Mouse (Mus musculus) stomach, embryonic 15.5 days (tissue): ENCODE measurements around the gene Pdzk1ip1. TPM values are rescaled to one million over a fixed set of nuclear protein-coding genes. Genes with fewer than 3 reads are reported as not detected.

Experiments used
- ATAC-seq: fragments of 200-750 bp; cut with Nextera tagmentation; 2 replicates; pipeline ENCODE4 v1.8.0; 2017; ENCODE audit warnings: low read depth, moderate number of reproducible peaks, moderate TSS enrichment; ENCODE audit not compliant: insufficient read depth, low FRiP score
- H3K27ac ChIP-seq: fragments of 300-500 bp; sonication (generic); 2 replicates; pipeline ENCODE4 v1.5.1; 2015; ENCODE audit warnings: mild to moderate bottlenecking, inconsistent platforms
- H3K27me3 ChIP-seq: fragments of 300-500 bp; sonication (generic); replicated peaks from 2 replicates; pipeline ENCODE4 v1.6.1; 2015; ENCODE audit warnings: inconsistent platforms
- H3K36me3 ChIP-seq: fragments of 300-500 bp; sonication (generic); 2 replicates; pipeline ENCODE4 v1.6.1; 2015; ENCODE audit warnings: inconsistent platforms
- H3K4me1 ChIP-seq: fragments of 300-500 bp; sonication (generic); 2 replicates; pipeline ENCODE4 v1.6.1; 2015; ENCODE audit warnings: inconsistent platforms
- H3K4me2 ChIP-seq: fragments of 300-500 bp; sonication (generic); 2 replicates; pipeline ENCODE4 v1.6.1; 2015; ENCODE audit warnings: mild to moderate bottlenecking, inconsistent platforms
- H3K4me3 ChIP-seq: fragments of 300-500 bp; sonication (generic); replicated peaks from 2 replicates; pipeline ENCODE4 v1.5.1; 2015; ENCODE audit warnings: inconsistent platforms
- H3K9ac ChIP-seq: fragments of 300-500 bp; sonication (generic); 2 replicates; pipeline ENCODE4 v1.6.1; 2015; ENCODE audit warnings: inconsistent platforms
- H3K9me3 ChIP-seq: fragments of 300-500 bp; sonication (generic); 2 replicates; pipeline ENCODE4 v1.6.1; 2016; ENCODE audit warnings: inconsistent platforms
- WGBS: fragments of 180-500 bp; shearing (Covaris S2); methylation state at CpG from one replicate; pipeline ENCODE4 v1.1.7; 2015; 5-methylcytosine and 5-hydroxymethylcytosine counted together
- polyA plus RNA-seq: library from polyadenylated mRNA; unstranded; fragments of >200 nt; fragmentation: Nextera tagmentation; extraction: Ambion mirVana; gene quantifications from 2 replicates; pipeline ENCODE4 v1.2.1, GENCODE M21; 2015

The Pdzk1ip1 gene
- polyA plus RNA-seq, 1 experiment from 2014 or later = 96.6 TPM

DNA sequence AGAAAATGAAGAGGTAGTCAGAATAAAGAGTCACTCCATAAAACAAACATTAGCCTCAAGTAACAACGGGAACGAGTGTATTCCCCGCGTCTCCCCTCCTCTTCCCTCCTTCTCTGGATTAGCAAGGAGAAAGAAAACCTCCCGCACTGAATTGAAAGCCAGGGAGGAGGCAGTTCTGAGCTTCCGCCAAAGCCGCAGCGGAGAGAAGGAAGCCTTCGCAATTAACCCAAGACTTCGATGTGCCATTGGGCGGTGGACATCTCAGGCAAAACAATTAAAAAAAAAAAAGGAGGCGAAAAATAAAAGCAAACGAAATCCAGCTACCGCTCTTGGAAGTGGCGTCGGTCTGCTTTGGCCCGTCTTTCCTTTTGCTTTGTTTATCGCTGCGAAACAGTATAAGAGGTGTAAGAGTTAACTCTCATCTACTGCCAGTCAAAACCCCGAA lies 30.2 kb upstream of the Pdzk1ip1 start:
- Histone ChIP-seq H3K9ac (no peak overlapping the region), H3K27me3 (peaks cover 75% of the 10 kb centered on the region), H3K4me1 (peaks cover 23% of the 10 kb centered on the region), H3K36me3 (no peaks in the 10 kb centered on the region), H3K9me3 (no peaks in the 10 kb centered on the region), H3K27ac (0 out of 2 replicates have a peak overlapping the region, but pooled peaks have one; percentile 38), H3K4me2 (no peak overlapping the region; the same call in 1 of the 2 replicates), H3K4me3 (peak overlapping the region; percentile 39)
- ATAC-seq = no peak
- 2% methylated on average over 20 of the region's 20 CpGs for WGBS

DNA sequence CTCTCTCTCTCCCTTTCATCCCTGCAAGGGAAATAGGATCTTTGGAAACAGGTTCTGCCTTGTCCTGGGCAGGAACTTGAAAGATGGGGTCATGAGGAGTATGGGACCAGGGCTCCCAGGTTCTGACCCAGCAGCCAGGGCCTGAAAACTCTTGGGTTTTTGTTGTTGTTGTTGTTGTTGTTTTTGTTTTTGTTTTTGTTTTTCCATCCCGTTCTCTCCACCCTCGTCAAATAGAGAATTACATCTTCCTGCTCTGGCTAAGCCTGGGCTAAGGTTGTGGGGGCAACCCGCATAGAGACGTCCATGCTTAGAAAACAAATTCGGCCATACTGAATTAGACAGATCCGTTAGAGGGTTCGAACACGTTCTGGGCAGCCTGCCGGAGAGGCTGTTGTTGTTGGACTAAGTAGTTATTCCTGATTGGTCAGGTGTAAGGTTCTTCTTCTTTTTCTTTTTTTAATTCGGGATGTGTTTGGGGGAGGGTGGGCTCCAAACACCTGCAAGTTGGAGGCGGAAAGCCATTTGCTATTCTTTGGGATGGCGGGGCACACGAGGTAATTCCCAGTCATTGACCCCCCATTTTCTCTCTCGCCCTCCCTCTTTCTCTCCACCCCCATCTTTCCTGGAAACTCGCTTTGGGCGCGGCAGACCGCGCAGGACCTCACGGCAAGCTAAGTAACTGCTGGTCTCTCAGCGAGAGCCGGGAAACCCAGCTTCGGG lies 29.5 kb upstream of the Pdzk1ip1 start:
- H3K4me3 ChIP-seq = peak overlapping the region; percentile 39
- no peaks in the 10 kb centered on the region for H3K36me3 ChIP-seq
- peaks cover 78% of the 10 kb centered on the region for H3K27me3 ChIP-seq
- ATAC-seq = no peak
- no peak overlapping the region; the same call in 1 of the 2 replicates for H3K4me2 ChIP-seq
- whole genome bisulfite sequencing = 2% methylated on average over 23 of the region's 23 CpGs
- H3K27ac ChIP-seq = no peak overlapping the region; the same call in 1 of the 2 replicates
- peaks cover 30% of the 10 kb centered on the region for H3K4me1 ChIP-seq
- no peak overlapping the region for H3K9ac ChIP-seq
- H3K9me3 ChIP-seq = no peaks in the 10 kb centered on the region

DNA sequence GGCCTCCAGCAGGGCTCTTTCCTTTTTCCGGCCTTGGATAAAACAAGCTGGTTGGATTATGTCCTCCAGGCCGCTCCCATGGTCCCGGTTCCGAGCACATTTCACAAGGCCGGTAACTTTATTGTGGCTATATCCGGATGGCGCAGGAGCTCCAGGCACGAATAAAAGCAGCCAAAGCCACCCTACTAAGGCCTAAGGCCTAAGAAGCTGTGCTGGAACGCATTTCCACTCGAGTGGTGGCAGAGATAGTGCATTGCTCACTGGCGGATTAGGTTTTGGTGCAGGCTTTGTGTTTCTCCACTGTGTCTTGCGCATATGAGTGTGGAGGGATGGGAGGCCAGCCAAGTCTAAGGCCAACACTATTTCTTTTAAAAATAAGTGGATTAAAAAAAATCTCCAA lies 28.6 kb upstream of the Pdzk1ip1 start:
- no peaks in the 10 kb centered on the region for H3K36me3 ChIP-seq
- ATAC-seq = no peak
- H3K9ac ChIP-seq = no peak overlapping the region
- no peak overlapping the region for H3K4me2 ChIP-seq
- 23% methylated on average over 12 of the region's 12 CpGs for WGBS
- peaks cover 30% of the 10 kb centered on the region for H3K4me1 ChIP-seq
- no peaks in the 10 kb centered on the region for H3K9me3 ChIP-seq
- H3K27ac ChIP-seq = no peak overlapping the region
- peak overlapping the region; percentile 21 for H3K4me3 ChIP-seq
- peaks cover 78% of the 10 kb centered on the region for H3K27me3 ChIP-seq

DNA sequence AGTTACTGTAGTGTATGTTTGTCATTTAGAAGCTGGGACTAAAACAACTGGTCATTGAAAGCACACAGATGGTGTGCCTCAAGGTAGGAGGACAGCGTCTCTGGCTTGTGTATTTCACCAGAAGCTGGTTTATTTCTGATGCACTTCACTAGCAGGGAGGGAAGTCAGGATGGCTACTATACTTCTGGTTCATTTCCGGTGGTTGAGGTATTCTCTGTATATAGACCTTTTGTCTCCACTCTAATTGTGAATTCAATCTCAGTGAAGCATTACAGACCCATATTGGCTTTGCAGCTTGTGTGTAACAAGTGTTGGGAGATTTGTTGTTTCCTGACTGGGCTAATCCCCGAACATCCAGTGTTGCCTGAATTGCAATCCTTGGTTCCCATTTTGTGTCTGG lies 27.8 kb upstream of the Pdzk1ip1 start:
- Histone ChIP-seq H3K27ac (no peak overlapping the region), H3K4me2 (no peak overlapping the region; the same call in 1 of the 2 replicates), H3K36me3 (no peaks in the 10 kb centered on the region), H3K9ac (no peak overlapping the region), H3K9me3 (no peaks in the 10 kb centered on the region), H3K4me1 (peaks cover 30% of the 10 kb centered on the region), H3K27me3 (peaks cover 78% of the 10 kb centered on the region), H3K4me3 (peak overlapping the region; percentile 21; the same call in 1 of the 2 replicates)
- ATAC-seq = no peak
- 21% methylated on average over 3 of the region's 3 CpGs for WGBS

DNA sequence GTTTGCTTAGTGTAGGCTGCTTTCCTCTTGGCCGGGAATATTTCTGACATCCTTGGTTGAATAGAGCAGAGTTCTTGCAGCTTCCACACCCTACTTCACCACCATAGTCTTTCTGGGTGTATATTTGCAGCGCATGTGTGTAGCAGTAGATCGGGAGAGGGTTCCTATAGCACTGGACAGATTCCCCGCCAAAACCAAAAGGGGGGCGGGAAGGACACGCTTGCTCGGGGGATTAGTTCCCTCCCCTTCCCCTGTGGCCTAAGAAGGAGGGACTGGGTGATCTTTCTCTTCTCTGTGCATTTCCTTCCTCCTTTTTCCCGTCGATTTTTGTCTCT lies 26.0 kb upstream of the Pdzk1ip1 start:
- peaks cover 77% of the 10 kb centered on the region for H3K27me3 ChIP-seq
- H3K4me3 ChIP-seq = peak overlapping the region; percentile 43
- peak overlapping the region; percentile 6; the same call in 1 of the 2 replicates for H3K9ac ChIP-seq
- peak overlapping the region; percentile 93 for H3K4me2 ChIP-seq
- H3K4me1 ChIP-seq = peaks cover 20% of the 10 kb centered on the region; the same call in 1 of the 2 replicates
- H3K27ac ChIP-seq = no peak overlapping the region
- no peaks in the 10 kb centered on the region for H3K9me3 ChIP-seq
- H3K36me3 ChIP-seq = no peaks in the 10 kb centered on the region
- 3% methylated on average over 9 of the region's 9 CpGs for WGBS
- ATAC-seq = no peak

DNA sequence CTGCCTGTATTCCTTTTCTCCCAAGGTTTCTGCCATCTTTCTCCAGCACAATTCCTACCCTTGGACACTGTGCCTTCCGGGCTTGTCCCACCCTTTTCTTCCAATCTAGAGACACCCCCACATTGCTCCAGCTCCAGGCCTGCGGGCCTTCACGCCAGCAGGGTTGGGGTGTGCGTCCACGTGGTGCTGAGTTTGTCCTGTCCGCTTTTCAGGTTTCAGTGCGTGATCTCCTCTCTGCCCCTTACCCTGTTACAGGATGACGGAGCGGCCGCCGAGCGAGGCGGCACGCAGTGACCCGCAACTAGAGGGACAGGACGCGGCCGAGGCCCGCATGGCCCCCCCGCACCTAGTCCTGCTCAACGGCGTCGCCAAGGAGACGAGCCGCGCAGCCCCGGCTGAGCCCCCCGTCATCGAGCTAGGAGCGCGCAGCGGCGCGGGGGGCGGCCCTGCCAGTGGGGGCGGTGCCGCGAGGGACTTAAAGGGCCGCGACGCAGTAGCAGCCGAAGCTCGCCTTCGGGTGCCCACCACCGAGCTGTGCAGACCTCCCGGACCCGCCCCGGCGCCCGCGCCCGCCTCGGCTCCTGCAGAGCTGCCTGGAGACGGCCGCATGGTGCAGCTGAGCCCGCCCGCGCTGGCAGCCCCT lies 25.5 kb upstream of the Pdzk1ip1 start:
- ATAC-seq = peak; percentile 77
- Histone ChIP-seq H3K4me1 (peaks cover 17% of the 10 kb centered on the region; the same call in 1 of the 2 replicates), H3K27me3 (peaks cover 78% of the 10 kb centered on the region), H3K9me3 (no peaks in the 10 kb centered on the region), H3K4me2 (peak overlapping the region; percentile 93), H3K9ac (peak overlapping the region; percentile 6; the same call in 1 of the 2 replicates), H3K27ac (no peak overlapping the region), H3K36me3 (no peaks in the 10 kb centered on the region), H3K4me3 (peak overlapping the region; percentile 43)
- under 1% methylated on average over 57 of the region's 58 CpGs for WGBS

DNA sequence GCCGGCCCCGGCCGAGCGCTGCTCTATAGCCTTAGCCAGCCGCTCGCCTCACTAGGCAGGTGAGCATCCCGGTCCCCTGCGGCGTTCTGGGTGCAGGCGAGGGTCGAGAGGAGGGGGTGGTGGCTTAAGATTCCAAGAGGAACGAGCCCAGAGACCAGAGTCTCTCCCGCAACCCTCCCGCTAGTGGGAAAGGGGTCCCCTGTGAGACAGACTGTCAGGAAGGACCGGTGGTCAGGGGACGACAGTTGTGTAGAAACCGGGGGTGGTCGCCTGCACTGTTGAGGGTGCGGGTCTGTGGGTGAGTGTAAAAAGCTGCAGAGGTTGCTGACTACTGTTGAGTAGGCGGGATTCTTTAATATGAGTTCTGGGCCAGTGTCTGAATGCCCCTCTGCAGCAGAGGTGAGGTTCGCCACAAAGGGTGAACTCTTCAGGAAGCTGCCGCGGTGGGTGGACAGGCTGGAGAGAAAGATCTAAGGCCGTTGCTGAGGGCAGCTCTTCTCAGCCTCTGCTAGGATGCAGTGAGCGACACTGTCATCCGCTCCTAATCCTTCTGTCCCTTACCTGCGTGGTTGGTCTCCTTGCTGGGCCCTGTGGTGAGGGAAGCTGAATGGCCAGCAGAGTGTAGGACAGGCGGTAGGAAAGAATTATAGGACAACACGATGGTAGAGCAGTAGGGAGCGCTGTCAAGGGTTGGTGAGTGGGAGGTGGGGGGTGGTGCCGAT lies 24.8 kb upstream of the Pdzk1ip1 start:
- H3K9me3 ChIP-seq = no peaks in the 10 kb centered on the region
- H3K27ac ChIP-seq = no peak overlapping the region
- H3K4me1 ChIP-seq = peaks cover 17% of the 10 kb centered on the region; the same call in 1 of the 2 replicates
- H3K4me2 ChIP-seq = peak overlapping the region; percentile 93
- peak overlapping the region; percentile 43 for H3K4me3 ChIP-seq
- WGBS = 1% methylated on average over 31 of the region's 31 CpGs
- no peak overlapping the region for H3K9ac ChIP-seq
- H3K36me3 ChIP-seq = no peaks in the 10 kb centered on the region
- ATAC-seq = peak; percentile 4; the same call in 1 of the 2 replicates
- peaks cover 77% of the 10 kb centered on the region for H3K27me3 ChIP-seq

DNA sequence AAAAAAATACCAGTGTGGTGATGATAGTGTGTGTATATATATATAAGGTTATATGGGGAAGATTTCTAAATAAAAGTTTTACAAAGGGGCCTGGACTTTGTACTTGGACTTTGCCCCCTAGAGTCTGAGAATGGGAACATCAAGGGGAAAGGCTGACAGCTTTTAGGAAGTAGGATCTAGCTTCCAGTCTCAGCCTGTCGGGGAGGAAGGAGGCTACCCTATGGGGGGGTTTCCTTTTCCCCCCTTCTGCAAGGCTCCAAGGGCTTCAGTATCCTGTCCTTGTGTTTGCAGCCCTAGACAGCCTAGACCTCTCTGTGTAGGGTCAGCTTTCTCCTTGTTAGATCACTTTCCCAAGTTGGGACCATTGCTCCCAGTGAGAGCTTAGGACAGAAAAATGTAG lies 16.8 kb upstream of the Pdzk1ip1 start:
- 13% methylated on average over 1 of the region's 1 CpGs for whole genome bisulfite sequencing
- H3K9ac ChIP-seq = no peak overlapping the region
- H3K36me3 ChIP-seq = no peaks in the 10 kb centered on the region
- no peaks in the 10 kb centered on the region for H3K4me1 ChIP-seq
- H3K4me3 ChIP-seq = no peak overlapping the region
- no peak overlapping the region for H3K27ac ChIP-seq
- H3K4me2 ChIP-seq = no peak overlapping the region
- no peaks in the 10 kb centered on the region for H3K9me3 ChIP-seq
- no peak for ATAC-seq
- H3K27me3 ChIP-seq = peaks cover 8% of the 10 kb centered on the region; the same call in 1 of the 2 replicates

DNA sequence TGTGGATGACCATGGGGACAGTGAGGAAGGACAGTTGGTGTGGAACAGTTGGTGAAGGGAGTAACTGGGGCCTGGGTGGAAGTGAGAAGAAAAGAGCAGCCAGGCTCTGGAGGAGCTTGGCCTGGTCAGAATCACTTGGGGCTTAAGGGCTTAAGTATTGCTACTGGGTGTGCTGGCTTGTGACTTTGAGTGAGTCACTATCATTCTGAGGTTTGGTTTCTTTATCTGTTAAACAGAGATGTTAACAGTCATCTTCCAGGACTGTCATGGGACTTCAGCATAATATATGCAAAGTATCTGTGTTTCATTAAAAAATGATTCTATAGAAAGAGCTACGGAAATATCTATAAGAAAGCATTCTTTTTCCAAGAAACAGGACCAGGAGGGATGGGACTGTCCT lies 13.7 kb upstream of the Pdzk1ip1 start:
- ATAC-seq = no peak
- 88% methylated on average over 1 of the region's 1 CpGs for WGBS
- Histone ChIP-seq H3K4me3 (no peak overlapping the region), H3K9ac (no peak overlapping the region), H3K27me3 (peaks cover 5% of the 10 kb centered on the region; the same call in 1 of the 2 replicates), H3K4me2 (no peak overlapping the region), H3K9me3 (no peaks in the 10 kb centered on the region), H3K4me1 (0 out of 2 replicates have a peak, but pooled peaks cover 2% of the 10 kb centered on the region), H3K27ac (no peak overlapping the region), H3K36me3 (no peaks in the 10 kb centered on the region)

DNA sequence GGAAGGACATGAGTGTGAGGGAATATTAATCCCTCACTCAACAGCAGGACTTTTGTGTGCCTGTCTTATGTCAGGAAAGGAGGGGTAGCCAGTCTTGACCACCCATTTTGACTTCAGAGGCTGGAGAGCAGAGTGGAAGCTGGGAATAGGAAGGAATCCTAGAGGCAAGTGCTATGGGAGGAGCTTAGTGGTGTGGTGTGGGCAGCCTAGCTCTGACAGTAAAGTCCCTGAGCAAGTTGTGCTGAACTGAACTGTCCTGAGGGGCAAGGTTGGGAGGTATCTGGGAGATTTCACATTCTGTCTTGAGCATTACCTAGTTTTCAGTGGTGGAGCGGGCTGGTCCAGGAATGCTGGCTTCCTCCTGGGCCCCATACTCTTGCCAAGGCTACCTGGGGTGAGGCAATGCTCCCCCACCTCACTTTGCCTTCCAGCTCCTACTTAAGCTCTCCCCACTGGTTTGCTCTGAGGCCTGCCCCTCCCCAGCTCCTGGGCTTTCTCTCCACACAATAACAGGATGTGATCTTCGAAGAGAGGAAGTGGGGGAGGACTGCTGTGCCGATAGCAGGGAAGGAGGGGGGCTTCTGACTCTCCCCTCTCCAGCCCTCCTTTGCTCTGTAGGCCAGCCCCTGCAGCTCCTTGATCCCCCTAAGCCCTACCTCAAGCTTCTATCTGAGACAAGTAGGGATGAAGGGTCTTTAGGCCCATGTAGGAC lies 13.1 kb upstream of the Pdzk1ip1 start:
- H3K9ac ChIP-seq = no peak overlapping the region
- H3K4me1 ChIP-seq = 0 out of 2 replicates have a peak, but pooled peaks cover 2% of the 10 kb centered on the region
- no peak overlapping the region for H3K27ac ChIP-seq
- H3K9me3 ChIP-seq = no peaks in the 10 kb centered on the region
- no peak for ATAC-seq
- 49% methylated on average over 3 of the region's 3 CpGs for WGBS
- no peak overlapping the region for H3K4me2 ChIP-seq
- no peaks in the 10 kb centered on the region for H3K36me3 ChIP-seq
- H3K4me3 ChIP-seq = no peak overlapping the region
- H3K27me3 ChIP-seq = peaks cover 5% of the 10 kb centered on the region; the same call in 1 of the 2 replicates
